Mouse (Mus musculus) c-Kit-positive CD71-negative TER-119-negative erythroid progenitor cells, embryonic 14.5 days (primary cell): ENCODE results near the gene Gm20909.
"Not testable (repeated sequence)": the region's sequence is repeated elsewhere in the genome, so short reads cannot be mapped to it uniquely, and the experiment has no call there.

ENCODE experiments used
- DNase-seq: peaks from one replicate; pipeline ENCODE4 v3.0.0-alpha.2; 2013; ENCODE audit warnings: low read depth

Gene Gm20909

DNA sequence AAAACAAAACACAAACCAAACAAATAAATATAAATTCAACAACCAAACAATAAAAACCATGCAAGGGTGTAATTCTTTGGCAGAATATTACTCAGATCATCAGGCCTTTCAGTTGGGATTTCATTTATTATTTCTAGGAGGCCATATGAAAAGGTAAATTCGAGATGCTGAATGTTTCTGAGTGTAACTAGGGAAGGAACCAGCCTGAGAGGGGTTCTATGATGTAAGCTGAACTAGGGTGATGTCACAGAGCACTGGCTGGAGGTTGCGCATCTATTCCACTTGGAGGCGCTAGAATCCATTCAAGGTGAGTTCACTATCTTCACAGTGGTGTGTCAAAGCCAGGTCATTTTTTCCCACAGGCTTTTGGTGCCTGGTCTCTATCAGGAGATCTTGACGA, at the start of gene Gm20909:
Gene Gm20909, plus strand, starts transcription at position 301 of the 400 bp plus-strand sequence.
- not testable (repeated sequence) for DNase-seq
